Mouse (Mus musculus): ENCODE results near the gene Tead1.

- TF ChIP-seq CTCF (IDR thresholded peaks at IDR 0.05; ENCODE audit: low read depth), result no peak
- TF ChIP-seq EP300 (optimal IDR thresholded peaks at IDR 0.05), result no peak
Measured at GRCm38 (mm10) chr7:112764921-112765320, 85.8 kb downstream of the Tead1 start.
